Mouse (Mus musculus): ENCODE measurements around the gene Plekhh3. TPM values are rescaled to one million over a fixed set of nuclear protein-coding genes. Genes with fewer than 3 reads are reported as not detected.
A peak's percentile ranks its signal among the peaks of the same experiment; 100 is the strongest.

Gene Plekhh3
- polyA plus RNA-seq, 1 experiment from 2014 or later: 7.3 TPM

DNA sequence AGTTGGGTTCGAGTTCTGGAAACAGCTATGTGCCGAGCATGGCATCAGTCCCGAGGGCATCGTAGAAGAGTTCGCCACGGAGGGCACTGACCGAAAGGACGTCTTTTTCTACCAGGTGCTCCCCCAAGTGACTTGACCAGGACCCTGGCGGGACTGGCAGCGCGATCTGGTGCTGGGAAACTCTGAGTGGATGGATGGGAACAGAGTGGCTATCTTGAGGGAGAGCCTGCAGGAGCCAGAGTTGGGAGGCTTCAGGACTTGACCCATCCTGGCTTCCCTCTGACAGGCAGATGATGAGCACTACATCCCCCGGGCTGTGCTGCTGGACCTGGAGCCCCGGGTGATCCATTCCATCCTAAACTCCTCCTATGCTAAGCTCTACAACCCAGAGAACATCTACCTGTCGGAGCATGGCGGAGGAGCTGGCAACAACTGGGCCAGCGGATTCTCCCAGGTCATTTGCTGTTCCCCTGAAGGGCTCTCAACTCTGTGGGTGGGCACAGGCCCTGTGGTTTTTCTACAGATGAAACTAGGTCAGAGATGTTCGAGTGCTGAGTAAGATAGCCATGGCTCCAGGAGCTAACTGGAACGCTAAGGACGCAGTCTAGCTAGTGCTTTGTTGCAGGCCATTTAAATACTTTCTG, 50.5 kb downstream of the Plekhh3 start:
- peak overlapping the region; percentile 63 for H3K4me3 ChIP-seq
- H3K27me3 ChIP-seq: no peaks in the 10 kb centered on the region
- peak overlapping the region; percentile 88 for H3K27ac ChIP-seq
- H3K9me3 ChIP-seq: no peaks in the 10 kb centered on the region
- peak overlapping the region; percentile 89 for H3K9ac ChIP-seq
- WGBS: 22% methylated on average over 19 of the region's 19 CpGs
- H3K4me1 ChIP-seq: peaks cover 35% of the 10 kb centered on the region
- H3K4me2 ChIP-seq (replicated peaks): peak overlapping the region; percentile 97
- H3K36me3 ChIP-seq: peaks cover 41% of the 10 kb centered on the region
- ATAC-seq (ENCODE audit: low FRiP score, low read depth): no peak

DNA sequence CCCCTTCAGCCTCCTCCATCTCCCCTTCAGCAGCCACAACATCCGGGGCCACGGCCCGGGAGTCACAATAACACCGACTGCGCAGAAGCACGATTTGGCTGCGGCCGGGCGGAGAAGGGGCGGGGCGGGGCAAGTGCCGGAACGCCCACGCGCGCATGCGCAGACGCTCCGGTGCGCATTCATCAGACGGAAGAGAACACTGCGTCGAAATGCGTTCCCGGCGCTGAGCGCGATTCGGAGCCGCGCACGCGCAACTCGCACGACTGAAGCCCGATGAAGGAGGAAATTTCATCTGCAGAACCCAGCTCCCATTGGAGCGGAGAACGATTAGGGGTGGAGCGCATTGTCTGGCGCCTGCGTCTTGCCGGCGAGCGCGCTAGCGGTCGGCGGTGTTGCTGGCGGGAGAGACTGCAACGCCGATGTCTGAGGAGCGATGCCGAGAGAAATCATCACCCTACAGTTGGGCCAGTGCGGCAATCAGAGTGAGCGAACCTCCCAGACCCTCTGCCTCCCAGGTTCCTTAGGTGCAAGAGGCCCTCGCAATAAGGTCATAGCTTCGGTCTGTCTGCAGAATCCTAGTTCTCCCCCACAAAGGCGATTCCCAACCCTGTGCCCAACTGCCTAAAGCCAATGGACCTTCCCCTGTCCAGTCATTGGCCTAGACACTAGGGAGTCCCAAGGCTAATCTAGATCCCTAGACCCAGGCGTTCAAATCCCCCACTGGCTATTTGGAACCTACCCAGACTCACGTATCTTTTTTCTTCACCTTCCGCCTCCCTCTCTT, 51.2 kb downstream of the Plekhh3 start, which contains the start of the genes Retreg3 and Tubg1:
Retreg3 (minus strand) TSS at position 133 of the 784 bp plus-strand sequence.
Tubg1 (plus strand) TSS at position 178 of the 784 bp plus-strand sequence.
- Histone ChIP-seq H3K27me3 (no peaks in the 10 kb centered on the region), H3K36me3 (peaks cover 36% of the 10 kb centered on the region)

DNA sequence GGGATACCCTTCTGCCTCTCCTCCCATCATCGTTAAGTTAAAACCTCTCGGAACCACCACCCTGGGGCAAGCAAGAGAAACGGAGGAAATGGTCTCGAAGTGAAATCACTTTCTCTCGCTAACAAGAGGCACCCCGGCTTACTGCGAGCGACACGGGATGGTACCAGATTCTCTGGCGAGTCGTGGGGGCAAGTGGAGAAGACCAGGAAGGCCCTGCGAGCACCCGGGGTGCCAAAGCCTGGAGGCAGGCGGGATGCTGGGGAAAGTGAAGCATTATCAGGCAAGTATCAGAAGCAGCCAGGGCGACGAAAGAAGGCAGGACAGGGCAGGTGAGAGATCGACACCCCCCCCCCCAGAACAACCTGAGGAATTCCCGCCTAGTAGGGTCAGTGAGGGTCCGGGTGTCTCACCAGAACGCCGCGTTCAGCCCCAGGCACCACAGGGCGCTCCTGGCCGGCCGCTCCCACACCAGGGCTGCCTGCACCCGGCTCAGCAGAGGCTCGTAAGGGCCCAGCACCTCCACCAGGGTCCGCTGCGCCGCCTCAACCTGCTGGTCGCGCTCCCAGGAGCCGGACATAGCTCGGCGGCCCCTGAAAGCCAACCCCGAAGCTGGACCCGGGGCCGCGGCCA, 51.9 kb downstream of the Plekhh3 start:
- H3K9me3 ChIP-seq: no peaks in the 10 kb centered on the region
- H3K27ac ChIP-seq: peak overlapping the region; percentile 67; the same call in 1 of the 2 replicates
- peak overlapping the region; percentile 81 for H3K9ac ChIP-seq
- H3K4me3 ChIP-seq: peak overlapping the region; percentile 63
- under 1% methylated on average over 38 of the region's 39 CpGs for WGBS
- peak overlapping the region; percentile 95 for H3K4me2 ChIP-seq (replicated peaks)
- H3K36me3 ChIP-seq: peaks cover 31% of the 10 kb centered on the region
- ATAC-seq (ENCODE audit: low FRiP score, low read depth): peak; percentile 75
- no peaks in the 10 kb centered on the region for H3K27me3 ChIP-seq
- H3K4me1 ChIP-seq: peaks cover 35% of the 10 kb centered on the region

More for the DNA sequence above, 51.2 kb downstream of the Plekhh3 start, which contains the start of the genes Retreg3 and Tubg1:
- Histone ChIP-seq H3K4me1 (peaks cover 35% of the 10 kb centered on the region), H3K27ac (peak within 1 kb of the TSS; percentile 88), H3K4me2 (replicated peaks) (peak within 1 kb of the TSS; percentile 97), H3K9me3 (no peaks in the 10 kb centered on the region), H3K4me3 (peak within 1 kb of the TSS; percentile 63), H3K9ac (peak within 1 kb of the TSS; percentile 89)
- WGBS: under 1% methylated on average over 61 of the region's 61 CpGs
- peak; percentile 96 for ATAC-seq (ENCODE audit: low FRiP score, low read depth)

DNA sequence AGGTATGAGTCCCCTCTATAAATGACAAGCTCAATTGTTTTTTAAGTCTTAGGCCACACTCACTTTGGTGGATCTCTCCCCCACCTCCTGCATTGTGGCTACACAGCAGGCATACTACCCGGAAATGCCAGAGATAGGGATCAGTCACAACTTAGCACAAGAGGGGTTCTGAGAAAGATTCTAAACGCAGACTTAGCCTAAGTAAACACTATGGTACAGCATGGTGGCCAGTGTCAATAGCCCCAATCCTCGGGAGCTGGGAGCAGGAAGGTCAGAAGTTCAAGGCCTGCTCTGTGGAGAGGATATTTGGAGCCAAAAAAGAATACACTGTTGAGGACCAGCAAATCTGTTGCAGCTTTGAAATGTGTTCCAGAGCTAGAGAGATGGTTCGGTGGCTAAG, 53.0 kb downstream of the Plekhh3 start:
- ATAC-seq (ENCODE audit: low FRiP score, low read depth): no peak
- H3K27me3 ChIP-seq: no peaks in the 10 kb centered on the region
- peaks cover 35% of the 10 kb centered on the region for H3K4me1 ChIP-seq
- peak overlapping the region; percentile 63 for H3K4me3 ChIP-seq
- H3K4me2 ChIP-seq (replicated peaks): peak overlapping the region; percentile 95
- peak overlapping the region; percentile 81 for H3K9ac ChIP-seq
- H3K27ac ChIP-seq: no peak overlapping the region
- 43% methylated on average over 4 of the region's 4 CpGs for WGBS
- peaks cover 24% of the 10 kb centered on the region for H3K36me3 ChIP-seq
- H3K9me3 ChIP-seq: no peaks in the 10 kb centered on the region

DNA sequence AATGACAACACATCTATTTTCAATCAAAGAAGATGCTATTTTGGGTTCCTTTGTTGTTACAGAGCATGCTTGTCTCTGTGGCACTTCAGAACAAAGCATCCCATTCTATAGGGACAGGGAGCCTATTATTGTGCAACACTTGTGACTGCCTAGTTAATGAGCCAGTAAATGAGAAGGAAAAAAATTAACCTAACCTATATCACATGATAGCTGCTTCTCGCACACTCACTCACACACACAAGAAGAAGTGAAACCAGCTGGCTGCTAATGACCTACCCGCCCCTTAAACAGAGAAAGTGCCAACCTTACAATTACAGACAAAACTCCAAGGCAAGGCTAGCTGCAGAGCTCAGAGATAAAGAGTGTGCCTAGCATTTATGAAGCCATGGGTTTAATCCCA, 55.6 kb downstream of the Plekhh3 start:
- Histone ChIP-seq H3K9me3 (no peaks in the 10 kb centered on the region), H3K27me3 (no peaks in the 10 kb centered on the region), H3K4me2 (replicated peaks) (no peak overlapping the region), H3K36me3 (peaks cover 18% of the 10 kb centered on the region), H3K9ac (no peak overlapping the region), H3K4me3 (no peak overlapping the region), H3K27ac (no peak overlapping the region), H3K4me1 (peaks cover 25% of the 10 kb centered on the region)
- WGBS: 76% methylated on average over 2 of the region's 2 CpGs
- no peak for ATAC-seq (ENCODE audit: low FRiP score, low read depth)

Small RNA genes within 50 kb of the gene (microRNA-seq; reads per million reads assigned to microRNA genes)
- gene Gm27626: not detected

Other genes with a start within 250 kb of the Plekhh3 start
- 42.4 and 50.3 TPM in 2 replicates for gene Stat3, start 231.8 kb downstream of the Plekhh3 start, polyA plus RNA-seq (2015; fragmentation: Nextera tagmentation; extraction: Ambion mirVana)
- gene Cavin1, start 200.5 kb downstream of the Plekhh3 start, polyA plus RNA-seq (2015; fragmentation: Nextera tagmentation; extraction: Ambion mirVana): 136 and 142 TPM in 2 replicates
- 34.0 and 34.4 TPM in 2 replicates for gene Atp6v0a1, start 161.9 kb downstream of the Plekhh3 start, polyA plus RNA-seq (2015; fragmentation: Nextera tagmentation; extraction: Ambion mirVana)
- gene Naglu, start 101.3 kb downstream of the Plekhh3 start, polyA plus RNA-seq (2015; fragmentation: Nextera tagmentation; extraction: Ambion mirVana): 9.4 and 9.8 TPM in 2 replicates
- gene Hsd17b1, start 92.9 kb downstream of the Plekhh3 start, polyA plus RNA-seq (2015; fragmentation: Nextera tagmentation; extraction: Ambion mirVana): 0.28 TPM in 1 of 2 replicates, not detected in the other
- gene Coasy, start 88.8 kb downstream of the Plekhh3 start, polyA plus RNA-seq (2015; fragmentation: Nextera tagmentation; extraction: Ambion mirVana): 38.1 and 41.6 TPM in 2 replicates
- gene Mlx, start 84.1 kb downstream of the Plekhh3 start, polyA plus RNA-seq (2015; fragmentation: Nextera tagmentation; extraction: Ambion mirVana): 44.1 and 50.5 TPM in 2 replicates
- 43.0 and 44.5 TPM in 2 replicates for gene Psmc3ip, start 75.9 kb downstream of the Plekhh3 start, polyA plus RNA-seq (2015; fragmentation: Nextera tagmentation; extraction: Ambion mirVana)
- gene Retreg3, start 51.5 kb downstream of the Plekhh3 start, polyA plus RNA-seq (2015; fragmentation: Nextera tagmentation; extraction: Ambion mirVana): 18.7 and 20.3 TPM in 2 replicates
- gene Tubg1, start 51.4 kb downstream of the Plekhh3 start, polyA plus RNA-seq (2015; fragmentation: Nextera tagmentation; extraction: Ambion mirVana): 70.5 and 71.1 TPM in 2 replicates
- 7.3 and 7.4 TPM in 2 replicates for gene Tubg2, start 15.4 kb downstream of the Plekhh3 start, polyA plus RNA-seq (2015; fragmentation: Nextera tagmentation; extraction: Ambion mirVana)
- 0.27 and 0.46 TPM in 2 replicates for gene Cntnap1, start 828 bp downstream of the Plekhh3 start, polyA plus RNA-seq (2015; fragmentation: Nextera tagmentation; extraction: Ambion mirVana)
- 0.10 TPM in 1 of 2 replicates, not detected in the other for gene Ccr10, start 4.1 kb upstream of the Plekhh3 start, polyA plus RNA-seq (2015; fragmentation: Nextera tagmentation; extraction: Ambion mirVana)
- gene Ezh1, start 55.1 kb upstream of the Plekhh3 start, polyA plus RNA-seq (2015; fragmentation: Nextera tagmentation; extraction: Ambion mirVana): 14.6 and 17.5 TPM in 2 replicates
- gene Ramp2, start 74.7 kb upstream of the Plekhh3 start, polyA plus RNA-seq (2015; fragmentation: Nextera tagmentation; extraction: Ambion mirVana): 72.9 and 74.7 TPM in 2 replicates
- 104 and 109 TPM in 2 replicates for gene Vps25, start 82.4 kb upstream of the Plekhh3 start, polyA plus RNA-seq (2015; fragmentation: Nextera tagmentation; extraction: Ambion mirVana)
- 8.5 and 10.2 TPM in 2 replicates for gene Wnk4, start 89.2 kb upstream of the Plekhh3 start, polyA plus RNA-seq (2015; fragmentation: Nextera tagmentation; extraction: Ambion mirVana)
- gene Cntd1, start 107.7 kb upstream of the Plekhh3 start, polyA plus RNA-seq (2015; fragmentation: Nextera tagmentation; extraction: Ambion mirVana): 1.7 and 1.9 TPM in 2 replicates
- gene Coa3, start 107.8 kb upstream of the Plekhh3 start, polyA plus RNA-seq (2015; fragmentation: Nextera tagmentation; extraction: Ambion mirVana): 172 and 175 TPM in 2 replicates
- 124 and 127 TPM in 2 replicates for gene Becn1, start 130.9 kb upstream of the Plekhh3 start, polyA plus RNA-seq (2015; fragmentation: Nextera tagmentation; extraction: Ambion mirVana)
- gene Psme3, start 144.9 kb upstream of the Plekhh3 start, polyA plus RNA-seq (2015; fragmentation: Nextera tagmentation; extraction: Ambion mirVana): 136 and 144 TPM in 2 replicates
- gene Aoc2, start 153.7 kb upstream of the Plekhh3 start, polyA plus RNA-seq (2015; fragmentation: Nextera tagmentation; extraction: Ambion mirVana): 1.4 TPM in 2 replicates
- 0.20 and 0.31 TPM in 2 replicates for gene Aoc3, start 159.3 kb upstream of the Plekhh3 start, polyA plus RNA-seq (2015; fragmentation: Nextera tagmentation; extraction: Ambion mirVana)
- gene G6pc, start 196.2 kb upstream of the Plekhh3 start, polyA plus RNA-seq (2015; fragmentation: Nextera tagmentation; extraction: Ambion mirVana): not detected in 2 replicates
- gene Aarsd1, start 246.3 kb upstream of the Plekhh3 start, polyA plus RNA-seq (2015; fragmentation: Nextera tagmentation; extraction: Ambion mirVana): 79.5 and 84.5 TPM in 2 replicates